In genomic region chr4:151108028-151108771, GRCm38 (mm10) we compare ENCODE assay signal across 8 mouse cellular contexts. TPM values are rescaled to one million over a fixed set of nuclear protein-coding genes. Genes with fewer than 3 reads are reported as not detected.
DNase-seq lines count a peak whose midpoint lies in the region; ATAC-seq and TF ChIP-seq lines count a peak whose summit lies in the region.

No protein-coding gene starts in this region.

- peak overlapping the region; percentile 83 for H3K27ac ChIP-seq in forebrain, embryonic 11.5 days (ENCODE audit: low read depth, low read length)
- peak overlapping the region; percentile 90 to 95 for H3K27ac ChIP-seq in heart, embryonic 14.5 days (replicated peaks in 1 of 2; ENCODE audit: control insufficient read depth in 1 of 2, insufficient read depth in 1 of 2, low read depth in 2 of 2, low read length in 2 of 2)
- peak overlapping the region; percentile 48; the same call in 1 of the 2 replicates for H3K27ac ChIP-seq in kidney, postnatal 0 days
- no peak overlapping the region for H3K27ac ChIP-seq in liver, embryonic 11.5 days (ENCODE audit: low read depth, low read length)

- no peaks in the 10 kb centered on the region for H3K36me3 ChIP-seq in forebrain, embryonic 11.5 days (ENCODE audit: control insufficient read depth, insufficient read depth, low read length)
- no peaks in the 10 kb centered on the region for H3K36me3 ChIP-seq in heart, embryonic 14.5 days (ENCODE audit: control insufficient read depth, insufficient read depth, low read length)
- no peaks in the 10 kb centered on the region for H3K36me3 ChIP-seq in kidney, postnatal 0 days (ENCODE audit: insufficient read depth, low read length)
- H3K36me3 ChIP-seq in liver, embryonic 11.5 days (ENCODE audit: control insufficient read depth, insufficient read depth, low read length), result no peaks in the 10 kb centered on the region

- peaks cover 8% of the 10 kb centered on the region; the same call in 1 of the 2 replicates for H3K4me1 ChIP-seq in forebrain, embryonic 11.5 days (replicated peaks; ENCODE audit: control insufficient read depth, insufficient read depth, low read length)
- H3K4me1 ChIP-seq in heart, embryonic 14.5 days (ENCODE audit: control insufficient read depth in 2 of 2, insufficient read depth in 2 of 2, low read length in 2 of 2), result peaks cover 9 to 24% of the 10 kb centered on the region in 2 experiments
- no peaks in the 10 kb centered on the region for H3K4me1 ChIP-seq in kidney, postnatal 0 days (replicated peaks; ENCODE audit: insufficient read depth, low read length)
- no peaks in the 10 kb centered on the region; the same call in 1 of the 2 replicates for H3K4me1 ChIP-seq in liver, embryonic 11.5 days (replicated peaks; ENCODE audit: control insufficient read depth, insufficient read depth, low read length)

- peak; percentile 90 for DNase-seq in layer of hippocampus, adult 11-12 months (ENCODE audit: low spot score)
- no peak for DNase-seq in layer of hippocampus, adult 9-10 months (ENCODE audit: low spot score)
- peak; percentile 98 for DNase-seq in forebrain, embryonic 11.5 days (ENCODE audit: low spot score)
- DNase-seq in kidney, postnatal 0 days (ENCODE audit: low spot score), result peak; percentile 96
- DNase-seq in liver, embryonic 11.5 days (ENCODE audit: low spot score), result peak; percentile 85
- DNase-seq in natural killer cell, adult 2 months (ENCODE audit: low spot score in 2 of 2), result peak; percentile 38 to 64
- DNase-seq in spleen, postnatal 4 days (ENCODE audit: low spot score in 2 of 2), result peak; percentile 51 to 76

- peak overlapping the region; percentile 81 for H3K4me3 ChIP-seq in forebrain, embryonic 11.5 days (ENCODE audit: low read depth, low read length)
- peak overlapping the region; percentile 55 to 87 for H3K4me3 ChIP-seq in heart, embryonic 14.5 days (ENCODE audit: control insufficient read depth in 1 of 2, insufficient read depth in 1 of 2, low read depth in 1 of 2, low read length in 2 of 2)
- peak overlapping the region; percentile 61 for H3K4me3 ChIP-seq in kidney, postnatal 0 days (replicated peaks; ENCODE audit: low read depth, low read length)
- peak overlapping the region; percentile 58 for H3K4me3 ChIP-seq in liver, embryonic 11.5 days (ENCODE audit: low read depth, low read length)

- no peak for TF ChIP-seq CTCF in kidney, postnatal 0 days (IDR thresholded peaks at IDR 0.05; ENCODE audit: low read depth)

- H3K4me2 ChIP-seq in forebrain, embryonic 11.5 days (ENCODE audit: low read depth, low read length, severe bottlenecking), result peak overlapping the region; percentile 80
- H3K4me2 ChIP-seq in heart, embryonic 14.5 days (ENCODE audit: low read length), result peak overlapping the region; percentile 80
- peak overlapping the region; percentile 98 for H3K4me2 ChIP-seq in kidney, postnatal 0 days (ENCODE audit: low read length)
- H3K4me2 ChIP-seq in liver, embryonic 11.5 days, result peak overlapping the region; percentile 87

- H3K9me3 ChIP-seq in forebrain, embryonic 11.5 days (ENCODE audit: control insufficient read depth, low read length), result no peaks in the 10 kb centered on the region
- H3K9me3 ChIP-seq in heart, embryonic 14.5 days (ENCODE audit: control insufficient read depth, low read length), result no peaks in the 10 kb centered on the region
- H3K9me3 ChIP-seq in kidney, postnatal 0 days (replicated peaks; ENCODE audit: low read length), result no peaks in the 10 kb centered on the region
- no peaks in the 10 kb centered on the region for H3K9me3 ChIP-seq in liver, embryonic 11.5 days (ENCODE audit: control insufficient read depth, low read length)

- peak overlapping the region; percentile 92 for H3K9ac ChIP-seq in forebrain, embryonic 11.5 days (ENCODE audit: low read length)
- peak overlapping the region; percentile 97 for H3K9ac ChIP-seq in heart, embryonic 14.5 days (ENCODE audit: low read length)
- H3K9ac ChIP-seq in kidney, postnatal 0 days (ENCODE audit: low read depth, low read length), result peak overlapping the region; percentile 70
- no peak overlapping the region for H3K9ac ChIP-seq in liver, embryonic 11.5 days (ENCODE audit: low read depth, low read length)

- WGBS in forebrain, embryonic 11.5 days, result 1% methylated on average over 101 of the region's 101 CpGs
- under 1% methylated on average over 98 of the region's 101 CpGs for WGBS in heart, embryonic 14.5 days
- WGBS in kidney, postnatal 0 days, result under 1% methylated on average over 100 of the region's 101 CpGs
- WGBS in liver, embryonic 11.5 days, result 1% methylated on average over 99 of the region's 101 CpGs

- H3K27me3 ChIP-seq in forebrain, embryonic 11.5 days (ENCODE audit: control insufficient read depth, insufficient read depth, low read length), result peaks cover 2% of the 10 kb centered on the region; the same call in 1 of the 2 replicates
- H3K27me3 ChIP-seq in heart, embryonic 14.5 days (ENCODE audit: control insufficient read depth, insufficient read depth, low read length), result peaks cover 6% of the 10 kb centered on the region; the same call in 1 of the 2 replicates
- H3K27me3 ChIP-seq in kidney, postnatal 0 days (ENCODE audit: insufficient read depth, low read length), result peaks cover 12% of the 10 kb centered on the region; the same call in 1 of the 2 replicates
- H3K27me3 ChIP-seq in liver, embryonic 11.5 days (replicated peaks; ENCODE audit: control insufficient read depth, insufficient read depth, low read length), result peaks cover 56% of the 10 kb centered on the region

- peak; percentile 99 for ATAC-seq in forebrain, embryonic 11.5 days (replicated peaks; ENCODE audit: low FRiP score)
- peak; percentile 97 for ATAC-seq in heart, embryonic 14.5 days (ENCODE audit: insufficient number of reproducible peaks, insufficient read depth, low FRiP score, low read depth)
- ATAC-seq in kidney, postnatal 0 days (replicated peaks; ENCODE audit: low FRiP score, low read depth), result peak; percentile 98
- ATAC-seq in liver, embryonic 11.5 days (replicated peaks; ENCODE audit: low FRiP score), result peak; percentile 95

RNA-seq across cellular contexts. Expression of gene Gm13090, which starts 18.8 kb away (rescaled TPM):
- 0.39 TPM in 1 of 2 replicates, not detected in the other for polyA plus RNA-seq in forebrain, embryonic 11.5 days (2014; fragmentation: Nextera tagmentation; extraction: Ambion mirVana)
- 0.28 TPM in 1 of 2 replicates, not detected in the other for polyA plus RNA-seq in heart, embryonic 14.5 days (2014; fragmentation: Nextera tagmentation; extraction: Ambion mirVana)
- 0.32 TPM in 1 of 2 replicates, not detected in the other for polyA plus RNA-seq in kidney, postnatal 0 days (2015; fragmentation: Nextera tagmentation; extraction: Ambion mirVana)
- not detected in 2 replicates for polyA plus RNA-seq in liver, embryonic 11.5 days (2014; fragmentation: Nextera tagmentation; extraction: Ambion mirVana)

RNA-seq across cellular contexts. Expression of gene Vamp3, which starts 50.4 kb away (rescaled TPM):
- polyA plus RNA-seq in forebrain, embryonic 11.5 days (2014; fragmentation: Nextera tagmentation; extraction: Ambion mirVana), result 96.1 and 109 TPM in 2 replicates
- polyA plus RNA-seq in heart, embryonic 14.5 days (2014; fragmentation: Nextera tagmentation; extraction: Ambion mirVana), result 89.7 and 97.4 TPM in 2 replicates
- polyA plus RNA-seq in kidney, postnatal 0 days (2015; fragmentation: Nextera tagmentation; extraction: Ambion mirVana), result 92.2 and 99.7 TPM in 2 replicates
- 71.0 and 74.6 TPM in 2 replicates for polyA plus RNA-seq in liver, embryonic 11.5 days (2014; fragmentation: Nextera tagmentation; extraction: Ambion mirVana)
